Mouse (Mus musculus): ENCODE measurements around the gene Uvrag. TPM values are rescaled to one million over a fixed set of nuclear protein-coding genes. Genes with fewer than 3 reads are reported as not detected.
A peak's percentile ranks its signal among the peaks of the same experiment; 100 is the strongest.

Uvrag gene
- total RNA-seq, 2 experiments from 2014 or later: 34.6 to 35.0 TPM

DNA sequence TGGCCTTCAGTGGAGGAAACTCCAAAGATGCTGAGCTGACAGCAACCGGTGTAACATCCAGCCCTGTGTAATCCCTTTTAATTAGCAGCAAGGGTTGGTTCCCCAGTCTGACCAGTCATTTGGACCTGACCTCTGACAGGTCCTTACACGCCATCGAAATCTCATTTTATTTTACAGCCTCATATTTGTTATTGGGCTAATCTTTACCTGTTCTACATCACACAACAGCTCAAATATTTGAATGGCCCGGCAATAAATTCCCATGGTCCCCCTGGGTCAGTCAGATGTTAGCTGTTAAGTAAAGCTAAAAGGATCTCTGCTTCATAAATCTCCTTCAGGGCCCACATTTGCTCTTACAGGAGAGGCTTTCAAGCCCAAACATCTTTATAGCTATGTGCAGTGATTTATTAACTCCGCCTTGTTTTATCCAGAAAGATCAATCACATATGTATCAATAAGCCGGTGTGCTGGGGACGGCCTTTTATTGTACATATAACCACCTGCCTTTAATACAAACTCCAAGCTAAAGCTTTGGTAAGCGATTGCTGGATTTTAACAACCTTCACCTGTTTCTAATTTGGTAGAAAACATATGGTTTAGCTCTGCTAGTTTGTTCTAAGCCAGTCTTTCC lies 183.7 kb downstream of the Uvrag start:
- no peak for DNase-seq
- intact Hi-C loops (cut with DNase I): loop anchor here (5.0 kb wide), 1 partner anchor 120 kb away; the partner anchor contains the start of gene Wnt11

DNA sequence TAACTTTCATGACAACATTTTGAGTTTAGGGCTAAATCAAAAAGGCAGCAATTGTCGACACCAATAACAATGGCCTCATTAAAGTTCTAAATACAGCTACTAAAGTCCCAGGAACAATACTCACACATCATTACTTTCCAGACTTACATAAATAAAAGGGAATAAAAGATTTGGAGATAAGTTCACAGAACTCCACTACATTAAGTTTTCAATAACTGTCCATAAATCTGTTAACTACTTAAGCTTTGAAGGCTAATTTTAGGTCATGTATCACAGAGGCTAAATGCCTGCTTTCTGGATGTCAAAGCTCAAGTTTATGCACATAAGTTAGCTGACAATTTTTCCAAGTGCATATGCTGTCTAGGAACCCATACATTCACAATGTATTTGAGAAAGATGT lies 184.3 kb downstream of the Uvrag start:
- intact Hi-C loops (cut with DNase I): loop anchor here (5.0 kb wide), 1 partner anchor 119 kb away; the partner anchor contains the start of gene Wnt11
- DNase-seq: no peak

DNA sequence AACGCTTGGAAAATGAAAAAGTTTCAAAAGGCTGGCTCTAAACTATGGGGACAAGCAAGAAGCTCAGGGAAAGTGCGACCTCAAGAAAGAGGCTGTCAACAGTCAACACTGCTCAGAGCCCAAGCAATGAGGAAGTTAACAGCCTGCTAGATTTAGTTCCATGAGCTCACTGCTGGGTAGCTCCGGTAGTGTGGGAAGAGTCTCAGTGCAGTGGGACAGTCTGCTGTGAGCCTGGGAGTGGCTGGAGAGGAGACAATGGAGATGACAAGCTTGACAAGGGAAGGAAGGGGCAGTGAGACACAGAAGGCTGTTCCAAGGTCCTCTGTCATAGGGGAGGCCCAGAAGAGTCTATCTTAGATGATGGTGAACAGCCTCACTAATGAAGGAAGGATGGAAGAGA lies 187.3 kb downstream of the Uvrag start:
- intact Hi-C loops (cut with DNase I): no loop called here
- DNase-seq: no peak

DNA sequence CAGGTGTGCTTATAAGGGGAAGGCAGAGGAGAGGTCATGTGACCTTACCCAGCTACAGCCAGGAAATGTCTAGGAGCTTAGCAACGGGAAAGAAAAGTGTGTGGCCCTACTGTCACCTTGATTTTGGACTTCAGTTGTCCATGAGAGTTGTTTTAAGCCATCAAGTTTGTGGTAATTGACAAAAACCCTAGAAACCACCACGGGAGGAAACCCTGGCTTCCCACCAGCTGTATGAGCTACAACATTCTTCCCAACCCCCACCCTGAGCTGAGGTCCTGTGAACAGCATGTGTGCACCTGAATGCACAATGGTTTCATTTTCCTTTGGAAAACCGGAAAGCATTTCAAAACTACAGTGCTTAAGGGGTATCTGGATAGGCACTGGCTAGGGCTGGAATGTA lies 196.0 kb downstream of the Uvrag start:
- intact Hi-C loops (cut with DNase I): no loop called here
- DNase-seq: no peak

DNA sequence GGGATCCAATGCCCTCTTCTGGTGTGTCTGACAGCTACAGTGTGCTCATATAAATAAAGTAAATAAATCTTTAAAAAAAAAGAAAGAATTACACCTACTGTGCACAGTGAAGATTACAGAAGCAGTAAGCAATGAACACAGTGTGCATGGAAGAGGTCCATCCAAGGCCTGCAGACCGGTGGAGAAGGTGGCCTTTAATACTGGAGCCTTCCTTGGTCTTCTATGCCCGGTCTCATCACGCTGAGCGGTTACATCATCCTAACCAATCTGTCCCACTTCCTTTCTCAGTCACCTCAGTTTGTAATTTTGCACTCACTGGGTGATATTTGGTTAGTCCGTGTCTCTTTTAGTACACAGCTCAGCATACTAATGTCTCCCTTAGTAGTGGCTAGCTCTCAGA lies 197.3 kb downstream of the Uvrag start:
- no peak for DNase-seq
- intact Hi-C loops (cut with DNase I): no loop called here

DNA sequence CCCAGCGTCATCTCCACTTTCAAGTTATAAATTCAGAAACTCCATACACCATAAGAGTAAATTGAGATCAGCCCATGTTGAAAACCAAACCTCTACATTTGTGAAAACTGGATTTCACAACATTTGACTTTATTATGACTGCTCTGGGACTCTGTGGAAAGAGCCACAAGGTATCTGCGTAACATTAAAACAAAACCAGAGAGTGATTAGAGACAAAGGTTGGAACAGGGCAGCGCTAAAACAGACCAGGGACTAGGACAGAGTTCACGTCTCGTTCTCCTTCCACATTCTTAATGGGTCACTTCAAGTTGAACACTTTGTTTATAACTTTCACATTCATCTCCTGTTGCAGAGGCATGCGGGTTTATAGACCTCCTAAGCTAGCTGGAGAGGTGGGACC lies 198.2 kb downstream of the Uvrag start:
- DNase-seq: no peak
- intact Hi-C loops (cut with DNase I): no loop called here

DNA sequence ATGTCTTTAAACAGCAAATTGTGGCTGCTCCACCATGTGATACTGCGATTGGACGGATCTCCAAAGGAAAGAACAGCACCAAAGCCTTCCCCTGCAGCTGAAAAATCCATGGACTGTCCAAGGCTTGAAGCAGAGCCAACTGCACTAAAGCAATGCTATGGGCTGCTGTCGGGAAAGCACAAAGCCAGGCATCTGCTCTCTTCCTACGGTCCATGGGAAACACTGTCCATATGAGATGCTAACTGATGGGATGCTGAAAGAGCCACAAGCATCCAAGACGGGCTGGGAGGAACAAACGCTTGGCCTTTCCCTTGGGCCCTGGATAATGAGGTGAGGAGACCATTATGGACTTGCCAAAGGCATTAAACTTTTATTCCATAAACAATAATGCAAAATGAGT lies 201.7 kb downstream of the Uvrag start:
- peak; percentile 27 to 47 for DNase-seq
- intact Hi-C loops (cut with DNase I): no loop called here

DNA sequence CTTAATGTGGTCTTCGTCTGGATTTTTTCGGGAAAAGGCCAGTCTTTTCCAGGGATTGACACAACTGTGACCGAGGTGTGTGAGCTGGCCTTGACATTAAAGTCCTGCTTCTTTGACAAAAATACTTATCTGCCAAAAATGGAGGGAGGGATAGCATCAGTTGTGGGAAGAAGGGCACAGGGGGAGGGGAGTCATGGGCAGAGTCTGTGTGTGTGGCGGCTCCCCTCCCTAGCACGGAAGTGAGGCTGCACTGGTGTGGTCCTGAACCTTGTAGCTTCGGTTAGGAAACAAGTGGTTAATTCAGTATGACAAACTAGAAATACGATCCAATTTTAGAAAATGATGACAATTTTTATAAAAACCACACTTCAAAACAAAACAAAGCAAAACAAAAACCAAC lies 202.3 kb downstream of the Uvrag start:
- no peak for DNase-seq
- intact Hi-C loops (cut with DNase I): no loop called here

DNA sequence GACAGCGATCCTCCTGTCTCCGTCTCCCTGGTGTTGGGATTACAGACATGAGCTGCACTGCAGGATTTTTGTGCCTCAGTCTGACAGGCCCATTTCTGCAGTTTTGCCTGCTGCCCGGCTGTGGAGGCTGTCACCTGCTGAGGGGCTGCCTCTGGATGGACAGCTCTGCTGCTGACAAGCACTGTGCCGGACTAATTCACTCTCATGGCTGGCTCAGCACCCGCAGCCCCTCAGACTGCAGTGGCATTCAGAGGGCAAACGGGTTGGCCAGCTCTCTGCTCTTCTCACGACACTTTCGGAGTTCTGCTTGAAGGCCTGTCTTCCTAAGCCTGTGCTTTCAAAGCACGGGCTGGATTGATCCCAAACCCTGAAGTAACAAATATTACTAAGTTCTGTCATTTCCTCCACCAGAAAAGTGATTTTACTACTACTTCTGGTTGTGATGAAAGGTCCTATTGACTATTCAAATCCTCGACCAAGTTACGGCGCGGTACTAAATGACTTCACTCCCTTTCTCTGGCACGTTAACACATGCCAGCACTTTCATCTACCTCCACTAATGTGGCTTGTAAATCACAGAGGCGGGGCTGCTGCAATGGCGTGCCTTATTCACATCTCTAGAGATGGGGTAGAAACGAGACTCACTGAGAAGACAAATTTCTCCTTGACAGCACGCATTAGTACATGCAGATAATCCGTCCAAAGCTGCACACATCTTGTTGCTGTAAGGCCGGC lies 203.7 kb downstream of the Uvrag start:
- no peak for DNase-seq
- intact Hi-C loops (cut with DNase I): no loop called here

DNA sequence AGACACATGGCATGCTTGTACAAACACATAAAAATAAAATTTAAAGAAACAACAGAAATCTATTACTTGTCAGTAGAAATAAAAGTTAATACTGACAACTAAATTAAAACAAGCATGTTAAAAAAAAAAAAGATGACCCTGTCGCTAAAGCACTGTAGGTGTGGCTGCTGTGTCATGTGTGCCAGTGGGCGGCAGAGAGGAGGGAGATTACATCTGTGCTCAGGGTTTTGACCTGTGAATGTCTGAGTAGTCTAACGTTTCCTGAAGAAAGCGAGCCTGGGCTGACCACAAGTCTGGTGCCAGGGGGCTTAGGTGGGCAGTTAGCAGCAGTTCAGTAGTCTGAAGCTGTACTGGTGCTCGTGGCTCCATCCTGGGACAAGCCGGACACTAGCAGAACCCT lies 205.2 kb downstream of the Uvrag start:
- intact Hi-C loops (cut with DNase I): no loop called here
- DNase-seq: no peak

DNA sequence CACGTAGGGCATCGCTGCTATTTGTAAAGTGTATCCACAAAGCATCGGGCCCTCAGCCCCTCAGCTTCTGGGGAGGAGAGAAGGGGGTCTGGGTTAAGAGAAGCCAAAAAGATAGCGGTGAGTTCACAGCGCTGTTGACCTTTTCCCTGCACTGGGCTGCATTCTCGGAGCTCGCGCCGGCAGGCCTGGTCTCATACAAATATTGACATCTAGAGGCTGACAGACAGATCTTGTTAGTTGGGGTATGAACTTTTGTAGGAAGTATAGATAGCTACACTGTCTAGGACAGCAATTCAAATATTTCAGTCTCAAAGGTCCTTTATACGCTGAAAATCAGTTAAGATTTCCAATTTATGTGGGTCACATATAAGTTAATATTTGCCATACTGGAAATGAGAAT lies 205.7 kb downstream of the Uvrag start:
- intact Hi-C loops (cut with DNase I): no loop called here
- DNase-seq: no peak

DNA sequence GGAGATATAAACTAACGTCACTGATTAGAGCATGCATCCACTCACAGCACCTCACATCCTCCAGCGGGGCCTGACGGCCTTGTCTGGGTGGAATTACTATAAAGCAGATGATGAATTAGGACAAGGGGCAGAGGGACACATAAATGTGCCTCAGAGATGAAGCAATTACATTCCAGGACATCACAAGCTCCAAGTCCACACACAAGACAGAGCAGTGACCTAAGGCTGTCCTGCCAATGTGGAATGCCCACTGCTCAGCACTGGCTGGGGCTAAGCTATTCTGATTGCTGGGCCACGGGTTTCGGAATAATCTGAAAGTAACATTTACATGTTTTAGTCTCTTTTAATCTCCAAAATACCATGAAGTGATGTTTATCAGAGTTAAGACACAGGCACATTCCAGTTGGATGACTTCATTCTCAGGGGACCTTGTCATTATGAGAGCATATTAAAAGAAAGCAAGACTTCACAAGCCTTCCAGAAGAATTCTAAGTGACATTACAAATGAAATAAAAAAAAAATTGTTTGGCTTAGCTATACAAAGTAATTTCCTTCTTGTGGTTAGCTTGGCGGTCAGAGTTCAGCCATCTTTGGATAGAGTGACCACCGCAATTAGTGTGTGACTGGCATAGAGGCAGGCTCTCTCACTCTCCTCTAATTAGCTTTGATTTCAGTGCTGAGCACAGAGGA lies 212.5 kb downstream of the Uvrag start:
- intact Hi-C loops (cut with DNase I): no loop called here
- peak; percentile 24 to 35 for DNase-seq

DNA sequence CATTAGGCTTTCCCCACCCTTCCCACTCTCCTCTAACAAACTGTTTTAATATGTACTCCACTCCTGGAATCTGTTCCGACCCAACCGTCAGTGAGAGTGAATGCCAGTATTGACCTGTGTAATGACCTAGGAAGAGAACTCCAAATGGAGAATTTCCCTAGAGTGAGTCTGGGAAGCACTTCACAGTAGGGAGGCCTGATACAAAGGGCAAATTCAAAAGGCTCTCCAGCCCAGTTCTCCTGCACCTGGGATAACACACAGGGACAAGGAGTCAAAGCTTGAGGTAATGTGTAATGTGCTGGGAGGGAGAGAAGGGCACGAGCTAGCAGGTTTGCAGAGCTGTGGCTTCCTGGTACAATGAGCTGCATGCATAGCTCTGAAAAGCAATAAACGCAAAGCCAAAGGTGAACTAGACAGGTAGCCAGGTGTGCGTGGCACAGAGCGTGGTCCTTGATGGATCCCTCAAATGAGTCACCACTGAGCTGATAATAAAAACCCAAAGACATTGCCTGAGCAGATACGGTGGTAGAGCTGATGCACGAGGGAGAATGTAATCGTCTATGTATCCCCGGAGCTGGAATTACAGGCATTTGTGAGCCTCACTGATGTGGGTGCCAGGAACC lies 213.9 kb downstream of the Uvrag start:
- intact Hi-C loops (cut with DNase I): no loop called here

DNA sequence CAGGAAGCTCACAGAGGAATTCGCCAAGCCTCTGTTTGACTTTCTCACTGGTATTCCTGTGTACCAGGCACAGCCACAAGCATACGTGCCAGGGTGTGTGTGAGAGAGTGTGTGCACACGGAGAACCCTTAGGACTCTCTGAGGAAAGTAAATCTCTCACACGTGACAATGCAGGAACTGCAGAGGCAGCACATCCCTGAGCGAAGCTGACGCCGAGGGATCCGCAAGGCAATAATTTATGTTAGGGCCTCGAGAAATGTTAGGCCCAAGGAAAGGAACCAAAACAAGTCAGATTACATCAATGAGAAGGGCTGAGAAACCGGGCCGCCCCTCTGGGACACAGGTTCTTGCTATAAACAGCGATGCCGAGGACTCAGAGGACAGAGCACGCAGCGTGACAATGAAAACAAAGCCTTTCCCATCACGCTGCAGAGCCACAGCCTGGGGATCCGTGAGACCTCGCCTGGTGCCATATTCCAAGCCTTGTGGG lies 216.5 kb downstream of the Uvrag start:
- no peak for DNase-seq
- intact Hi-C loops (cut with DNase I): no loop called here

More for the DNA sequence above, 213.9 kb downstream of the Uvrag start:
- no peak for DNase-seq

DNA sequence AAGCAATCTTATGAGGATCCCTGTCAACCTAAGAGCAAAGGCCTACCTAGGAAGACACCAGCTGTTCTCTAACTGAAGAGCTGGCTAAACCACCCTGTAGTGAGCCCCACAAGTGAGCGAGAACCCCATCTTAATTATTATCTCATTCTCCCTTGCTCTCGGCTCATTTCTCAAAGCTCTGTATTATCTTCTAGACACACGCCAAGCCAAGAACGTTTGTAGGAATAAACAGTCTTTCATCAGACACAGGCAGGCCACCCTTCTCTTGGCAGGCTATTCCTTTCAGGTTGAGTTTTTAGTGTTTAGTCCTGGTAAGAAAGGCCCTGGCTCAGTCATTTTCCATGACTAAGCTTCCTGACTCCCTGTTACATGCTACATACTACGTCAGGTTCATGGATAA lies 218.0 kb downstream of the Uvrag start:
- intact Hi-C loops (cut with DNase I): no loop called here
- no peak for DNase-seq

DNA sequence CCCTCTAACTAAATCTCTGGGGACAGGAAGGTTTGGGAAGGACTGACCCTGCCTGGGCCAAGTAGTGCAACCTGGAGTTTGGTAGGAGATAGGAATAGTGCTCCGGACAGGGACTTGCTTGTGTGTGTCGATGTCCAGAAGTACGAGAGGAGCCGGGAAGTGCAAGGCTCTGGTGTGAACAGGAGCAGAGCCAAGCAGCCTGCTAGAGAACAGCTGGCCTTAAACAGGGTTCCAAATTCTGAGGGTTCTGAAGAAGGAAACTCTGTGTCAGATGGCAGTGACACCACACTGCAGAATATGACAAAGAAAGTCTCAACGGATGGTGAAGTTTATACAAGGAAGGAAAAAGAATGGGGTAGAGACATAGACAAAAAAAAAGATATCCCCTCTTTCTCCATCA lies 223.5 kb downstream of the Uvrag start:
- intact Hi-C loops (cut with DNase I): no loop called here
- DNase-seq: peak; percentile 60 to 66

DNA sequence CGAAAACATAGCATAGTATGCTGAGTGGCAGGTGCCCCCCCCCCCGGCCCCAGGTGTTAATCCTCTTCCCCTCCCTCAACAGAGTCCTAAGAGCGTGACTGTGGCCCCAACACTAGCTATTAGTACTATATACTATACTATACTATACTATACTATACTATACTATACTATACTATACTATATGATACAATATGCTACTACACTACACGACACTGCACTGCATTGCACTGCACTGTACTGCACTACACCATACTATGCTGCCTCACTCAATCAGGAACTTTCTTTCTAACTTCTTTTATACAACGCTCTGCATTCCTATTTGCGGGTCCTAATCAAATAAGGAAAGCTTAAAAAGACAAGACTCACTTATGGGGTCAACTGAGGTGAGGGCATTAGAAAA lies 224.4 kb downstream of the Uvrag start:
- no peak for DNase-seq
- intact Hi-C loops (cut with DNase I): no loop called here

DNA sequence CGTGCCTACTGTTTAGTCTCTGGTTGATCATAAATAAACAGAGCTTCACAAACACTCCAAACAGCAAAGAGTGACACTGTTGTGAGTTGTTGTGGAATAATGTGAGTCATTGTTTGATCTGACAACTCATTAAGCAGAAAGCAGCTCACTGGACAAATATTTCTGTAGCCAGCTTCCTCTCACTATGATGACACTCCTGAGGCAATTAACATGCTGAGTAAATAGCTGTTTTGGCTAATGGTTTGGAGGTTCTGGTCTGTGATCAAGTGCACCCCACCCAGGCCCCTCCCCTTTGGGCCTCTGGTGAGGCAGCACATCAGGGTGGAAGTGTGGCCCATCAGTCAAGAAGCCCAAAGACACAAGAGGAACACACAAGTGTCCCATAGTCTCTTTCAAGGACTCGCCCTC lies 228.0 kb downstream of the Uvrag start:
- intact Hi-C loops (cut with DNase I): no loop called here
- DNase-seq: no peak

DNA sequence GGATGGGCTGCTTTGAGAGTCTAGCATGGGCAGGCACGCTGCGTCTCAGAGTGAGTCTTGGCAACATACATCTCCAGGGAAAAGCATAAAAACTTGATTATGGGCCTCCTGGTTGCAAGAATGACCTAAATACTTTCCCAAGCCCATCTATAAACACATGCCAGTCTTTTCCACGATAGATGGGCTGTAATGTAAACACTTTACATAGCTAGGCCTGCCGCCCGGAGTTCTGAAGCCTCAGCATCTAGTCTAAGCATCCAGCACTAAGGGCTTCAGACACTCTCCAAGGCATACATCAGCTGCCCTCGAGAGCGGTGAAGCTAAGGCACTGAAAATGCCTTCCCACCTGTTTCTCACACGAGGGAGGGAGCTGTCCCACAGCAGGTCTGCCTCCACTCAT lies 229.7 kb downstream of the Uvrag start:
- no peak for DNase-seq
- intact Hi-C loops (cut with DNase I): no loop called here

DNA sequence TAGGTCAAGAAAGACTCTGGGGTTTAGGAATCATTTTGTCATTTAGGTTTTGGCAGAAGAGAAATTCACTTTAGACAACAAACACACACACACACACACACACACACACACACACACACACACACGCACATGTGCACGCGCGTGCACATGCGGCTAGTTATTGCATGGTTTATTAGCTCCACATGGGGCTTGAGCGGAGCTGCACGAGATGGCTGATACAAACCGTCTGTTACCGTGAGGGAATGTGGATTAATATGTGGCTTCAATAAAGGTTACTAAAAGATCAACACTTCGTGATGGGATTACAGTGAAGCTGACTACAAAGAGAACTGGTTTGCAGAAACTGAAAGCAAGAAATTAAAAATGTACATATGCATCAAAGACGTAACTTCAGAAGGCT lies 230.2 kb downstream of the Uvrag start:
- intact Hi-C loops (cut with DNase I): no loop called here
- no peak for DNase-seq

DNA sequence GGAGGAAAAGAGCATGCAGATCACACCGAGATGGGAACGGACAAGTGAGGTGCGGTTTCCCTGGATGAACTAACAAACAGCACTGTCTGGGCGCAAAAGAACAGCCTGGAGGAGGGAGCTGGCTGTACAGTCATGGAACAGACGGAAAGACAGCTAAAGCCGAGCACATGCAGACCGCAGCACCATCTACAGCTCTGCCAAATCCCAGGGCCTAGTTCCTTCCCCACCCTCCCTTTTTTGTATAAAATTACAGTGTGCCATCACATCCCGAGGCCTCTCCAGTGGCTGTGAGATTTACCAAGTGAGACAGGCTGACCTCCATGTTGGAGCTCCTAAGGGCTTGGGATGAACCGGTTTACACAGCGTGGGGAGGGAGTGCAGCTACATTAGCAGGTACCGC lies 230.8 kb downstream of the Uvrag start:
- intact Hi-C loops (cut with DNase I): no loop called here

More for the DNA sequence above, 230.8 kb downstream of the Uvrag start:
- DNase-seq: no peak
